Mouse (Mus musculus): ENCODE results near the gene Mettl18.
"Not testable (repeated sequence)": the region's sequence is repeated elsewhere in the genome, so short reads cannot be mapped to it uniquely, and the experiment has no call there.

Mettl18 gene

GRCm38 (mm10) chr1:163994721-163995608 is at the start of gene Mettl18, which contains the start of gene BC055324:
Gene Mettl18, plus strand, starts transcription at chr1:163994889.
Gene BC055324, minus strand, starts transcription at chr1:163994796.
- peak; percentile 77 to 88 for DNase-seq

GRCm38 (mm10) chr1:163953396-163953795 is 41.3 kb upstream of the Mettl18 start:
- no peak for DNase-seq

- DNase-seq: no peak
These were observed 36.7 kb upstream of the Mettl18 start for GRCm38 (mm10) chr1:163958036-163958435.

GRCm38 (mm10) chr1:163964008-163964689 is 30.5 kb upstream of the Mettl18 start:
- no peak for DNase-seq

GRCm38 (mm10) chr1:163974471-163974870 is 20.2 kb upstream of the Mettl18 start:
- DNase-seq: no peak

- no peak for DNase-seq
These were observed 19.6 kb upstream of the Mettl18 start for GRCm38 (mm10) chr1:163975088-163975487.

GRCm38 (mm10) chr1:163976515-163976914 is 18.2 kb upstream of the Mettl18 start:
- no peak for DNase-seq

- no peak for DNase-seq
These were observed 2.3 kb upstream of the Mettl18 start for GRCm38 (mm10) chr1:163992371-163992770.

- no peak for DNase-seq
These were observed 442 bp upstream of the Mettl18 start for GRCm38 (mm10) chr1:163994173-163994720.

GRCm38 (mm10) chr1:163995609-163995913 is 872 bp downstream of the Mettl18 start:
- no peak for DNase-seq

GRCm38 (mm10) chr1:164001831-164002452 is 7.3 kb downstream of the Mettl18 start:
- DNase-seq: no peak

- DNase-seq: no peak
These were observed 9.6 kb downstream of the Mettl18 start for GRCm38 (mm10) chr1:164004311-164004710.

GRCm38 (mm10) chr1:164009235-164009634 is 14.5 kb downstream of the Mettl18 start:
- DNase-seq: peak in 1 of 2 experiments; percentile 44

GRCm38 (mm10) chr1:164014616-164015015 is 19.9 kb downstream of the Mettl18 start:
- DNase-seq: no peak

- no peak for DNase-seq
These were observed 23.7 kb downstream of the Mettl18 start for GRCm38 (mm10) chr1:164018221-164018896.

GRCm38 (mm10) chr1:164019789-164020188 is 25.1 kb downstream of the Mettl18 start:
- DNase-seq: no peak

- not testable (repeated sequence) for DNase-seq
These were observed 26.1 kb downstream of the Mettl18 start for GRCm38 (mm10) chr1:164020746-164021145.

- DNase-seq: not testable (repeated sequence)
These were observed 27.4 kb downstream of the Mettl18 start for GRCm38 (mm10) chr1:164022106-164022505.

GRCm38 (mm10) chr1:164025685-164026084 is 31.0 kb downstream of the Mettl18 start:
- no peak for DNase-seq

- DNase-seq: peak in 1 of 2 experiments; percentile 32
These were observed 32.7 kb downstream of the Mettl18 start for GRCm38 (mm10) chr1:164027416-164027815.

- DNase-seq: no peak
These were observed 45.9 kb downstream of the Mettl18 start for GRCm38 (mm10) chr1:164040385-164041135.

- no peak for DNase-seq
These were observed 48.9 kb downstream of the Mettl18 start for GRCm38 (mm10) chr1:164043549-164043948.

Measured in spleen, adult 18-20 months (tissue).